Mouse (Mus musculus): Measurements from ENCODE around the gene 1700016H13Rik.
A peak's percentile ranks its signal among the peaks of the same experiment; 100 is the strongest.

Gene 1700016H13Rik

DNA sequence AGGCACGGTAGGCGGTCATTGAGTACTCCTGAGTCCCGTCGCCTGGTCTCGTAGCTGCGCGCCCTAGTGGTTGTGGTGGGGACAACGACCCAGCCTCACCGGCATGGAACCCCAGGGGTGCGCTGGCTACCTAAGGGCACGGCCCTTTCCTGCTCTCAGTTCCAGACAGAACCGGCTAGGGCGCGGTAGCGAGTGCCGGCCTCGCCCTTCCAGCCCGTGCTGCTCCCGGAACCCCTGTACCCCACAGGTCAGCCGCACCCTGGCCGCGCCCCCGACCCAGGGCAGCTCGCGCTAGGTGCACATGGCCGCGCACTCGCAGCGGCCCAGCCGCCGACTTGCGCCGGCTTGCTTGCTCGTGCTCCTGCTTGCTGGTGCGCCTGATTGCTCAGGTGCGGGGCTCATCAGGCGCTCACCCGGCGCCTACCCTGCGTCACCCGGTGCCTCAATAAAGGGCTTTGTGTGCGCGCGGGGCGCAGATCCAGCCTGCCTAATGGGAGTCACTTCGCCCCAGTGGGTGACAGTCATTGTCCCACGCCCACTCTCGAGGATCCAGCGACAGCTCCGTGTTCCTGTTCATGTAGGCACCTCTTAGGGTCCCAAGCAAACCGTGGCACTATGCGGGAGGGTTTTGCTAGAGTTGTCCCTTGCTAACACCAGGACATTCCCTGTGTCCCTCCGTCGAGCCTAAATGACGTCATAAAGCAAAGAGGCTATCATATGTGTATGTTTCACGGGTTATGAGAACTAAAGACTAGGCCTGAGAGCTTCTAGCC, at the start of gene 1700016H13Rik:
1700016H13Rik (minus strand) TSS at position 665 of the 773 bp plus-strand sequence.
- peak; percentile 85 for DNase-seq (ENCODE audit: low spot score)

DNA sequence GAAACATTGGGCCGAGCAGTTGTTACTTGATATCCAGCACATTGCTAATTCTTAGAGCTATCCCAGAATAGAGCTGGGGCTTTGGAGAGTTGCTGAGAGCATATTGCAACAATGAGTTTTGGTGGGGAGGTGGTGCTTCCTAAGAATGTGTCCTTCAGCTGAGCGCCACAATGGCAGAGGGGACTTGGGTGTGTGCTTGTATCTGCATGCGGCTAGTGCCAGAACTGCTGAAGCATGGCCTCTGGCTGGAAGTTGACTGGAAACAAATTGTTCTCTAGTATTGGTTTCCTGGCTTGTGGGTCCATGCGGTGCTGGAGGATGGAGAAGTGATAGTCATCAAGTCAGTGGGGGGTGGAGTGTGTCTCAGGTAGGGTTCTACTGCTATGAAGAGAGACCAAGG, 49.5 kb upstream of the 1700016H13Rik start:
- DNase-seq (ENCODE audit: low spot score): no peak

DNA sequence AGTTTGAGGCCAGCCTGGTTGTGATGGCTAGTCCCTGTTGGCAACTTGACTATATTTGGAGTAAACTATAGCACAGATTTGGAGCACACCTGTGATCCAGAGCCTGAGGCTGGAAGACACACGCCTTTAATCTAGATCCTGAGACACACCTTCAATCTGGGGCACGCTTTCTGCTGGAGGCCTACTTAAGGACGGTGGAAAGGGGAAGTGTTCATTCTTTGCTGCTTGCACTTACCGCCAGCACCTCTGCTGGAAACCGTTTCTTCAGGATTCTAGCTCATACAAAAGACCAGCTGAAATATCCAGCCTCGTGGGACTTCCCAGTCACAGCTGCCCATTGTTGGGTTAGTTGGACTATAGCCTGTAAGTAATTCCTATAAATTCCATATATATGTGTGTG, 46.7 kb upstream of the 1700016H13Rik start:
- DNase-seq (ENCODE audit: low spot score): no peak

DNA sequence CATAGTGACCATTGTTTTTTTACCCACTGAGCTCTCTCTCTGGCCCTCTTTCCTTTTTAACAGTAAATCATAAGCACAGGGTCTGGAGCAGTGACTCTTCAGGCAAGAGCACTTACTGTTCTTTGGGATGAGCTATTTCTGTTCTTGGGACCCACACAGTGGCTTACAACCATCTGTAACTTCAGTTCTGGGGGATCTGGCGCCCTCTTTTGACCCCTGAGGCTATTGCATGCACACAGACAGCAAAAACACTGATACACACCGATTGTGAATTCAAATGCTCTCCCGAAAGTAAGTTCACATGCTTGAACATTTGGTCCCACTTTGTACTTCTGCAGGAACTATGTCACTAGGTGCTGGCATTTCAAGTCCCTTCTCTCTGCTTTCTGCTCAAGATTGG, 45.7 kb upstream of the 1700016H13Rik start:
- DNase-seq (ENCODE audit: low spot score): no peak

DNA sequence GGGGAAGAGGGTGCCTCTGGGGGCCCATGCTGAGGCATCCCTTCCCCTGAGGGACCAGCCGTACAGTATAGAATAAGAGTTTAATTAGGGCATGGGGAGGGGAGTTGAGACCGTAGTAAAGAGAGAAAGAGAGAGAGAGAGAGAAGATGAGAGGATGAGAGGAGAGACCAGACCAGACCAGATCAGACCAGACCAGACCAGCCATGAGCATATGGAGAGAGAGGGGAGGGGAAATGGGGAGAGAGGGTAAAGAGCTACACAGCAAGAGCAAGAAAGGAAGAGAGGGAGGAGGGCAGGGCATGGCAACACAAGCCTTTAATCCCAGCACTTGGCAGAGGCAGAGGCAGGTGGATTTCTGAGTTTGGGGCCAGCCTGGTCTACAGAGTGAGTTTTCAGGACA, 44.9 kb upstream of the 1700016H13Rik start:
- DNase-seq (ENCODE audit: low spot score): no peak

DNA sequence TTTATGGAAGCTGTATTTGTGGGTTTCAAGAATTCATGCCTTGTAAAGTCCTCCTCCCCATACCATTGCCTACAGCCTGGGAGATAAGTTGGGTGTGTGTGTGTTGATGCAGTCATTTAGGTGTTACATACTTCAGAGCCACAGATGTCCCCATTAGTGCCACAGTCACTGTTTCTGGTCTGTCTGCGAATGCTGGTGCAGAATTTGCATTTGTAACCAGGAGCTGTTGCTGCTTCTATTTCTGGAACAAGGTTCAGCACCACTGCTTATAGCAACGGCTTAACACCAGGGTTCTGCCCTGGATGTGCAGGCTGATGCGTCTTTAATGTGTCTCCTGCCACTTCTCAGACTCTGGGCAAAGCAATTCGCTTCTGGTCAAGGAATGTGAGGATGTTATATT, 43.7 kb upstream of the 1700016H13Rik start:
- DNase-seq (ENCODE audit: low spot score): no peak

DNA sequence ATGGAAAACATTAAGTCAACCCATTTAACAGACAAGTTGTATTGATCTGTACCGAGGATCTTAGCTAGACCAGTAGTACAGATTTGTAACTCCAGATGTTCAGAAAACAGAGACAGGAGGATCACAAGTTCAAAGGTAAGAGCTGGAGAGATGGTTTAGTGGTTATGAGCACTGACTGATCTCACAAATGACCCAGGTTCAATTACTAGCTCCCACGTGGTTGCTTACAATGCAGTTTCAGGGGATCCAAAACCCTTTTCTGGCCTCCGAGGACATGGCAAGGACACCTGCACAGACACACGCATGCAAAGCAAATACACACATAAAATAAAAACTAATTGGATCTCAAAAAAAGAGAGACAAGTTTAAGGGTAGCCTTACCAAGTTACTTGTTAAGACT, 42.8 kb upstream of the 1700016H13Rik start:
- DNase-seq (ENCODE audit: low spot score): no peak

DNA sequence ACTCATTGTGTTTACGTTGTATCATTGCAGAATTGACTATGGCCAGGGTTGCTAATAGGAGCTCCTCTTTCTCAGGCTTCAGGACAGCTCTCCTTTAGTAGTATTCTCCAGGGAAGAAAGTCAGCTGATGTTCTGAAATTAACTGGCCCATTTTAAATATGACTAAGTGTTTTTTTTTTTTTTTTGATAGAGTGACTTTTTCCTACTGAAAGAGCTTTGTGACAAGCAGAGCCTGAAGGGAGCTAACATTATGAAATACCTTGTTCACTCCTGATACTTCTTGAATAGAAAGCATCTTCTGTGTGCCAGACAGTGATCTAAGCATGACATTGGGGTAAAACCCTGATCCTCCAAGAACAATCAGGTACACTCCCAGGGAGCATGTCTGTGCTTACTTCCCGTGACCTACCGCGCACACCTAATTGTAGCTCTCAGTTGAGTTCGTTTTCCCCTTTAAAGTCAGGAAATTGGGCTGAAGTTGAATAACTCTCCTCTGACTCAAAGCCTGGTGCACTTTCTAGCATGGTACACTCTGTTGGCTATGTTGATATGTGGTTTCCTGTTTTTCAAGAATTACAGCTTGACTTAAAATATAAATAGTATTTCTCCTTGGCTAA, 42.2 kb upstream of the 1700016H13Rik start:
- no peak for DNase-seq (ENCODE audit: low spot score)

DNA sequence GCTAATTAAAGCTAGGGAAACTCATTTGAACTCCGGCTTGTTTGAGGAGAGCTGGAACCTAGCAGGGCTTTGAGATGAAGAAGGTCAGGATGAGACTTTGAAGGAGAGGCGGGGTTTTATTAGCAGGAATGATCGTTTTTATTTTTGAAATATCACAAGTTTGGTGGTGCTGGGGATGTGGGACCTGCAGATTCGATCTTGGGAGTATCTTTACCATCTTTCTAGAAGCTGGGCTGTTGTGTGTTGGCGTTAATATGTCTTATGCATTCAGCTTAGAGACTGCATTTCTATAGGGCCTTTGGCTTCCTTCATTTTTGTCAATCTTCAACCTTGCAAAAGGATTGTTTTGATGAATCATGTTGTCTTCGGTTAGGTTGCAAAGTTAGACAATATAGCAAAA, 38.3 kb upstream of the 1700016H13Rik start:
- no peak for DNase-seq (ENCODE audit: low spot score)

DNA sequence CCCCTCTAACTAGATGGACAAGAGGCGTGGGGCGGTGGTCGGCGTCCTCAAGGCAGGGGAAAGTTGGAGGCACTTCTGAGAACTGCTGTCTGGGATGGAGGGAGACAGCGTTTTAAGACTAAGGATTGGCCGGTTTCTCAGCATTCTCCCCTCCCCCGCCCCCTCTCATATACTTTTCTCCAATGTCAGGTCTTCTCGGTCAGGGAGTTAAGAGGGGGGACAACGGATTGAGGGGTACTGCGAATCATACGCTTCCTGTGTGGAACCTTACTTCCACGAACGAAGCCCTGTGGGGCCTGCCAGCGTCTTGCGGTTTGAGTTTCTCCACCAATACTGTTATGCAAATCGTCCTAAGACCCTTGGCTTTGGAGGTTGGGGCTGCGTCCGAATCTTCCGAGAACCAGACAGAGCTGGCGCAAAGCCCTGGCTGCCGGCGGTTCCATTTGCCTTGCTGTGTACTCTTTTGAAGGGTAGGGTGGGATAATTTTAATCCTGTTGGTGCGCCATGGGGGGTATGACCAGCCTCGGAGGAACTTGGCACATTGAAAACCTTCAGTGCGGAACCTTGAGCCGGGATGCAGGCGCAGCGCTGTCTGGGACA, 37.3 kb upstream of the 1700016H13Rik start:
- peak; percentile 32 for DNase-seq (ENCODE audit: low spot score)

DNA sequence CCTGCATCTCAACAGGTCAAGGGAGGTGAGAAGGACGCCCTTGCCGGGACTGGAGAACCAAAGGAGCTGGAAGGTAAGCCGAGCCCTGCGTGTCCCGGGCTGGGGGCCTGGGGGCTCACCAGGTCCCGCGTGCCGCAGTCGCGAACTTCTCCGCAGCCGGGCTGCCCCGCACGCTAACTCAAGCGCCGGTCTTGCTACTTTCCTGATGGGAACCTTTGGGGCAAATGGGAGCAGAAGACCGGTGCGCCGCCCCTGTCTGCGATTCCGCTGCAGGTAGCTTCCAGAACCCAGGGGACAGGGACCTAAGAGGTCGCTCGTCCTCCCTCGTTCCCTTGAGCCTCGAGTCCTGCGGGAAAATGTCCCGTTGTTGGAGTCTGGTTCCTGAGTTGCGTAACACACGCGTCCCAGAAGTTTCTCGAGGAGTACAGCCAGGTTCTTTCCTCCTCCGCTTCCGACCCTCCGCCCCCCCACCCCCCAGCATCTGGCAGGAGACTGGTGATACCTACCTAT, 36.8 kb upstream of the 1700016H13Rik start:
- DNase-seq (ENCODE audit: low spot score): peak; percentile 49

DNA sequence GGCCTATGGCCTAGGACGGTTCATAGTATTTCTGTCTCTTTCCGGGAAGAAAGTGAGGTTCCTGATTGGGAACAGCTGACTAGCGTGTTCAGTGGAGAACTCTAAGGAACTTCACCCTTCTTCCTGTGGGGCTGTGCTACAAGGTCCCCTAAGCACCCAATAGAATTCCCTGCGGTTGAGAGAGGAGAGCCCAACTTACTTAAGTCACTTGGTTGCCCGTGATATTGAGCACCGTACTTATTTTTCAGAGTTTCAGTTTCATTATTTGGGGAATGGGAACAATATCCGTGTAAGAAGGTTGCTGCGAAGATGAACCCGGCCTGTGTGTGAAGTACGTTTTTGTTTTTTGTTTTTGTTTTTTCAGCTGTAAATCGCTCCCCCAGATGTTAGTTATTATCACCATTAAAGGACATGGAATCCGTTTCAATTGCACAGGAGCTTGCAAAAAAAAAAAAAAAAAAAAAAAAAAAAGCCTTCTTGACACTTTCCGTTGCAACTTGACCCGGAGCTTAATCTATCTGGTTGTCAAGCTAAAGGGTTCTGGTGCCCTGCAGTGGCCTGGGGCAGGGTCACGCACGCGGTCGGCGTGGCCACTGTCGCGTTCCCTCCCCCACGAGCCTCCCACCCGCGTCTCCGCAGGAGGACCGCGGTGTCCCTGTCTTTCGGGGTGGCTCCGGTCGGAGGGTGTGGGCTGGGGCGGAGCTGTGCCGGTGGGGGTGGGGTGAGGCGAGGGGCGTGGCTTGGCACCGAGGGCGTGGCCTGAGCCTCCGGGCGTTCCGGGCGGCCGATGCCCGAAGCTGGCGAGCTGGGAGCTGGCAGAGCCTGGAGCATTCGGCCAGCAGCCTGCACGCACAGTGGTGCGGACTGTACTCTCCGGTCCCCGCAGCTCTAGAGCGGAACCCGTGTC, 36.1 kb upstream of the 1700016H13Rik start, which contains the start of gene Aff1:
Aff1 (plus strand) TSS at position 751 of the 907 bp plus-strand sequence.
- DNase-seq (ENCODE audit: low spot score): peak; percentile 94

DNA sequence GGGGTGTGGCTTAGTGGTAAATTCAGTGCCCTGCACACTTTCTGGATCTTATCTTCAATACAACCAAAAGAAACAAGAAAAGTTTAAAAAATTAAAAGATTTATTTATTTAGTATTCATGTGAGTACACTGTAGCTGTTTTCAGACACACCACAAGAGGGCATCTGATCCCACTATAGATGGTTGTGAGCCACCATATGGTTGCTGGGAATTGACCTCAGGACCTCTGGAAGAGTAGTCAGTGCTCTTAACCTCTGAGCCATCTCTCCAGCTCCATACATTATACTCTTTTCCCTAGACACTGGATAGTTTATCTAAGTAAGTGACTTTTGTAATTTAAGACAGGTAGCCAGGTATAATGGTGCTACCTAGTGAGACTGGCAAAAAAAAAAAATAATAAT, 35.4 kb upstream of the 1700016H13Rik start:
- no peak for DNase-seq (ENCODE audit: low spot score)

DNA sequence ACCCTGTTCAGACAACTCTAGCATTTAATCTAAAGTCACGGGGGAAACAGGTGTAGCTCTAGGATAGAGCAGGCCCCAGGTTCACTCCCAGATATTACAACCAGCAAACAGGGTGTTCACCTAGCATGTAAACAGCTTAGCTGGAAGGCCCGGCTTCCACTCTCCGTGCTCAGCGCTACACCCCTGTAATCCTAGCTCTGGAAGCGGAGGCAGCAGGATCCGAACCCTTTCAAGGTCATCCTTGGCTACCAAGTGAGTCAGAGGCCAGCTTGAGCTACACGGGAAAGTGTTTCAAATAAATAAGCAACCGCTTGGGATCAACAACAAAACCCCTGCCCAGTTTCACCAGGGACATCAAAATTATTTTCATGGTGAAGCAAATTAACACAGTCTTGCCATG, 34.4 kb upstream of the 1700016H13Rik start:
- DNase-seq (ENCODE audit: low spot score): no peak

DNA sequence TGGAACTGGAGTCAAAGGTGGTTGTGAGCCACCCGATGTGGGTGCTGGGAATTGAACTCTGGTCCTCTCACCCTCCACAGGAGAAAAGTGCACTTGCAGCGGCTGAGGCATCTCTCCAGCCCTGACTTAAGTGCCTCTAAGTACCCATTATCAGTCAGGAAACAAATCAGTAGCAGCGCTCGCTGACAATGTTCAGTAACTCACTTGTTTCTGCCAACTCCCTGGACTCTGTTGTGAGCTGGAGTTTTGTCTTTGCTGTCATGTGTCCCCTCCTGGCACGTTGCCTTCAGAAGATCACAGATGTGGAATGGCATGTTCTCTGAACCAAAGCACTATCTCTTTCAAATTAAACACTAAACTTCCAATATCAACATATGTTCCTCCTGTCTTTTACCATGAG, 33.8 kb upstream of the 1700016H13Rik start:
- no peak for DNase-seq (ENCODE audit: low spot score)

DNA sequence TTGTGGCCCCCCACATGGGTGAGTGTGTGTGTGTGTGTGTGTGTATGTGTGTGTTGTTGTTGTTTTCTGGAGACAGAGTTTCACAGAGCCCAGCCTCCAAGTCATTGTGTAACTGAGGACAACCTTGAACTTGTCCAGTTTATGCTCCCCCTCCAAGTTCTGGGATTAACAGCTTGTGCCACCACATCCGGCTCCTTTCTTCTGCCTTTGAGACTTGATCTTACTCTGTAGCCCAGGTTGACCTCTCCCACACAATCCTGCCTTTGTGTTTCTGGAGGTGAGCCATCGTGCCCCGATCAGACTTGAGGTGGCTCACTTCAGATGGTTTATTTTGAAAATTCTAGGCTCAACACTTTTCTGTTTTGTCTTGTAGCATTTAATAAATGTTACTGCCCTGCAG, 26.0 kb upstream of the 1700016H13Rik start:
- DNase-seq (ENCODE audit: low spot score): no peak

DNA sequence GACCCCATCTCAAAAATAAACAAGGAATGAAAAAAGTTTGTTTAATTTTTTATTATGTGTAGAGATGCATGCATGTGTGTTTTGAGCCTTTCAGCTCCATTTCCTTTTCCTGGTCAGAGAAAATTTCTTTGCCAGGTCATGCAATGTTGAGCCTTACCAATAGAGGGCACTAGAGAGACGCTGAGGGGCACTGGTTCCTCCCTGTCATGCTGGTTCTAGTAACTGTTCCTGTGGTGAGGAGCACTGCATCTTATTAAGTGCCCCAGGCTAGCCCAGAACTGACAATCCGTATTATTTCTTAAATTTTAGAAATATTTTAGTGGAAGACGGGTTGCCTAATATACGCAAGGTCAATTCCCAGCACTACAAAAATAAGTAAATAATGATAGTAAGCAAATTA, 24.6 kb upstream of the 1700016H13Rik start:
- DNase-seq (ENCODE audit: low spot score): peak; percentile 82

DNA sequence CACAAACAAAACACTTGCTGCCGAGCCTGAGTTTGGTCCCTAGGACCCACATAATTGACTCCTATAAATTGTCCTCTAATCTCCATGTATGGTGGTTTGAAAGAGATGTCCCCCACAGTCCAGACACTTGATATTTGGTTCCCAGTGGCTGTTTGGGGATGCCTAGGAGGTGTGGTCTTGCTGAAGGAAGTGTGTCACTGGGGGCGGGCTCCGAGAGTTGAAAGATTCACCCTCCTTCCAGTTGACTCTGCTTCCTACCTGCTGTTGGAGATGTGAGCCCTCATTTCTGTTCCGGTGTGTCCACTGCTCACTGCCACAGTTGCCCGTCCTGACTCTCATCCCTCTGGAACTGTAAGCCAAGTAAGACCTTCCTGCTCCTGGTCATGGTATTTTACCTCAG, 23.2 kb upstream of the 1700016H13Rik start:
- DNase-seq (ENCODE audit: low spot score): no peak

DNA sequence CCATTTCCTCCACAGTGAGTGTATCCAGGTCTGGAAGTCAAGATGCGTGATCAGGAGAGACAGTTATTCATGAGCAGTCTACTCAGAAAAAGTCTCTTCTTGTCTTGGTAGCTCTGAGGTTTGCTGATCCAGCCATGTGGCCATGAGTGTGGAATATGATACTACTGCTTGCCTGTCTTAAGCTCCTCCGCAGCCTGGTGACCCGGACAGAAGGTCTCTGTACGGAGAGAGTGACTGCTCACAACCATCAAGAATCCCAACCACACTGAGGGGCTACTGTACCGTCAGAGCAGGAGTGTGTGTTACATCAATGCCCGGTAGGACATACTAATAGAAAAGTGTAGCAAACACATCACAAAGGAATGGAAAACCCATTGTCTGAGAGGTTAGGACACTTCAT, 22.1 kb upstream of the 1700016H13Rik start:
- DNase-seq (ENCODE audit: low spot score): no peak

DNA sequence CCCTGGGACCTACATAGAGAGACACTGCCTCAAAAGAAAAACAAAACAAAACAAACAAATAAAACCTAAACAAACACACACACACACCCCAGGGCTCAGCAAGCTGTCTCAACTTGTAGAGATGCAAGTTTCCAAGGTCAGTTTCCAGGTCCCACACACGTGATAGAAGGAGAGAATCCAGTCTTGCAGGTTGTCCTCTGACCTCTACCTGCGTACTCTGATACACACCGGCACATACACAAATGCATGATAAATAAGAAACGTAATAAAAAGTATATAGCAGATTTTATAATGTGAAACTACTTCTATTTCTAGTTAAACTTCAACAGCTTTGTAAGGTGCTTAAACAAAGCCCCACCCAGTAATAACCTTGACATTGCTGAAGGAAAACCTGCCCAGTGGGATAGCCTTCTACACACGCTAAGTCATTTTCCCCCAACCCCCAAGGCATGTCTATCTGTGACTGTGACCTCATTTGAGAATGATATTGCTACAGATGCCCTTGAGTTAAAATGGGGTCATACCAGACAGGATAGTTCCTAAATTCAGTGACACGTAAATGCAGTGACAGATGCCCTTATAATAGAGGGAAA, 20.6 kb upstream of the 1700016H13Rik start:
- DNase-seq (ENCODE audit: low spot score): no peak

DNA sequence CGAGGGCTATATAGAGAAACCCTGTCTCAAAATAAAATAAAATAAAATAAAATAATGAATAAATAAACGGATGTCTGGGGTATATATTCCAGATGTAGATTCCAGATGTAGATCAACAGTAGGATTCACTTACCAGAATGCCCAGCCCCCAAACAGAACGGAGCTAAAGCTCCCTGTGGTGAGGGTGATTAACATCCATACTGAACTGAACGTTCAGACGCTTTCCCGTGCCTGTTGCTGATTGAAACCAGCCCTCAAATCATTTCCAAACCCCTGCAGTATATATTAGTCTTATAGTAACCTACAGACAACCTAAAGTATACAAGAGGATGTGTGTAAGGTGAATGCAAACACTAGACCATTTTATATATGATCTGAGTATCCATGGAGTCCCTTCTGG, 18.7 kb upstream of the 1700016H13Rik start:
- no peak for DNase-seq (ENCODE audit: low spot score)

DNA sequence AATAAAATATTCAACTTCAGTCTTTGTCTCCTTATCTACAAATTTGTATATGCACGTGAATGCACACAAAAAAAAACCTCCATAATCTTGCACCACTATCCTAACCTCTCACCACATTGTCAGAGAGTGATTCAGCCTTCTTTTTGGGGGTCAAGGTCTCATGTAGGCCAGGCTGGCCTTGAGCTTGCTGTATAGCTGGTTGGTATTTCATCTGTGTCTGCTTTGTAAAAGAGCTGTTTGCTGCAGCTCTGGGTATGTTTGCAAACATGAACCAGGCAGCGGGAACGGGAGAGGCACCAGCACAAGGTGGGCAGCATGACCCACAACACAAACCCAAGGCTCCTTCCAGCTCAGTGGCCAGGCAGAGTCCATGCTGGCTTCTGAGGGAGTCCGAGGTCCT, 17.8 kb upstream of the 1700016H13Rik start:
- no peak for DNase-seq (ENCODE audit: low spot score)

All from urinary bladder, postnatal 14 days (tissue).